Mouse (Mus musculus) heart, postnatal 10 days (tissue): Measurements from ENCODE around the gene Hoxb9. TPM values are rescaled to one million over a fixed set of nuclear protein-coding genes. Genes with fewer than 3 reads are reported as not detected.
A peak's percentile ranks its signal among the peaks of the same experiment; 100 is the strongest.

Experiments used
- DNase-seq, 2 experiments: peaks; one replicate each; pipeline ENCODE4 v3.0.0; 2021
- intact Hi-C: fragments of 180-260 bp; cut with DNase I; formaldehyde crosslinking; loops from one replicate; pipeline ENCODE4 v1.15.1; 2025
- total RNA-seq, 2 experiments: library from RNA; stranded (reverse); gene quantifications; 2 replicates each; pipeline ENCODE4 v1.2.3; 2021

The Hoxb9 gene
- total RNA-seq = not detected

GRCm38 (mm10) chr11:96270996-96271540 is at the start of gene Hoxb9:
Gene Hoxb9, plus strand, starts transcription at chr11:96271457.
- no peak for DNase-seq
- intact Hi-C loops = loop anchor here (10.0 kb wide), 1 partner anchor 266 kb away; the partner anchor contains the start of gene Igf2bp1

DNA sequence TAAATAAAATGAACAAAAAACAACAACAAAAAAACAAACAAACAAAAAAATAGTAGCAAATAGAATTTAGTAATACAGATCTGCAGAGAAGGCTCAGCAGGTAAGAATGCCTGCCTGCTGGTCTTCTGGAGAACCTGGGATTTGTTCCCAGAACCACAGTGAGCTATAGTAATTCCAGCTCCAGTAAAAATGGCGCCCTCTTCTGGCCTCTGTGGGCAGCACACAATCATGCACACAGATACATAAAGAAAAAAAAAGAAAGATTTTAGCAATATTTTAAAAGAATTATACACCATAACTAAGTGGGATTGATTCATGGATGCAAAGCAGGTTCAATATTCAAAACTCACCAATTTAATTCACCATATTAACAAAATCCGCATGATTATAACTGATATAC is 47.4 kb upstream of the Hoxb9 start:
- intact Hi-C loops = no loop called here
- no peak for DNase-seq

DNA sequence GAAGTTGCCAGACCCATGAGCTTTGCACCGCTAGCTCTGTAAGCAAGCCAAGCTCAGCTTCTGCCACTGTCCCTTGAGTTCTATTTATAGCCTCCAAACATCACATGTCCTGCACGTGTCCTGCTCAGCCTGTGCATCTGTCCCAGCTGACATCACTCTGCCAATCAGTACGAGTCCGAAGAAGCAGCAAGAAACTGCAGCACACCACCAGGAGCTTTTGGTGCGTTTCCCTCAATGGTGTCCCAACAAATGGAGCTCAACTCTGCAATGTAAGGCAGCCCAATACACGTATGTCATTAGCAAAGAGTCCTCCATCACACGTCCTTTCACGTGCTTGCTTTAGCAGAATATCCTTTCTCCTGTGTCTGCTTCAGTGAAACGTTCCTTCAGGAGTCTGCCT is 43.6 kb upstream of the Hoxb9 start:
- DNase-seq = no peak
- intact Hi-C loops = no loop called here

- DNase-seq = peak; percentile 52 to 74
- intact Hi-C loops = loop anchor here (1.0 kb wide), 1 partner anchor 90 kb away; no protein-coding TSS in a partner anchor
Measured at GRCm38 (mm10) chr11:96234906-96235305, 36.4 kb upstream of the Hoxb9 start.

DNA sequence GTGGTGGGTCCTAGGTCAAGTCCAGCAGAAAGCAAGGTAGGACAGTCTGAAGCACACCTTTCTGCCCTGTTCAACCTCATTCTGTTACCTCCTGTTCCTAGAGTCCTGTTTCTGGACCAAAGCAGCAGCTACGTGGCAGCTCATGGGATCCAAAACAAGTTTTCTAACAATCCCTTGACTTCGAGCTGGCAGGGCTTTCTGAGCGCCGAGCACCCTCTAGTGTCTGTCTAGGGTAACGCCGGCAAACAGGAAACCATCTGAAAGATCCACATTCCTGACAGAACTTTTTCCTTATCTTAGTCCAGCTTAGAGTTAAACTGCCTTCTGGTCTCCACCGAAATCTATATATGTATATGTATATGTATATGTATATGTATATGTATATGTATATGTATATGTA is 31.0 kb upstream of the Hoxb9 start:
- intact Hi-C loops = loop anchor here (1.0 to 2.0 kb wide), 2 partner anchors 95 to 147 kb away; no protein-coding TSS in a partner anchor
- DNase-seq = peak; percentile 39 to 69

DNA sequence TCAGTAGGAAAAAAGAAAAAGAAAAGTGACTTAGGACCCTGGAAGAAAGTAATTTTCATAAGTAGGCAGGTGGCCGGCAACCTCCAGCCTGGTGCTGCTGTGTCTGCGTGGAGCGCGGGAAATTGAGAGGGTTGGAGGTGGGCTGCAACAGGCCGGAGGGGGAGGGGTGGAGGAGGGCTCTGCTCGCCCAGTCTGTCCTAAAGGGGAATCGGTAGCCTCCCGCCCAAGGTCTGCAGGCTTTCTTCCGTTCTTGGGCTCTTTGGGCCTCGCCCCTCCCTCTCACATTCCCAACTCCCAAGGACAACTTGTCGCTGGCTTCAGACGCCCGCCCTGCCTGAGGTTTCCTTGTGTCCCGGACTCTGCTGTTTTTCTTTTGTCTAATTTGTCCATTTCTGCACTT is 20.4 kb upstream of the Hoxb9 start:
- DNase-seq = no peak
- intact Hi-C loops = no loop called here

- DNase-seq = no peak
Measured at GRCm38 (mm10) chr11:96251480-96252031, 19.7 kb upstream of the Hoxb9 start.

DNA sequence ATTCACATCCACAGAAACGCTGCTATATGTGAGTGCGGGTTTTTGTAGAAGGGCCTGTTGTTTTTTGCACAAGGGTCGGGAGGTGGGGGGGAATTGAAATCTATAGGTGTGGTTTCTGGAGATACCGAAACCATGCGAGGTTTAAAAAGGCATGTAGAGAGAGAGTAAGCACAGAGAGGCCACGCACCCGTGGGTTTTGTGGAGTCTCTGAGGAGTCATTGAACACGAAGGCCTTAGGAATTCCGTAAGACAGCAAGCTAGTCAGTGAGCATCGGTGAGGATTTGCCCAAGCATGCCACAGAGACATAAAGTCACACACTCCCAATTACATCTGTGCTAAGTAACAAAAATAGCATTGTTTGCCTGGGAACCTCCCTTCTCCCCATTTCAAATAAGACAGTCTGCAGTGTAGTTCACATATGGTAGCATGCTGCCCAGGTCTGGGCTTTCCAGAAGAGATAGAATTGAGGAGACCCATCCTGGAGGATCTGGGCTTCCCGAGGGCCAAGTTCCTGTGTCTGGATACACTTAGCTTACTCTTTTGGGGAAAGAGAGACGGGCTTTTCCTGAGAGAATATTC is 18.6 kb upstream of the Hoxb9 start:
- intact Hi-C loops = no loop called here
- DNase-seq = no peak

More at GRCm38 (mm10) chr11:96251480-96252031, 19.7 kb upstream of the Hoxb9 start:
- intact Hi-C loops = no loop called here

DNA sequence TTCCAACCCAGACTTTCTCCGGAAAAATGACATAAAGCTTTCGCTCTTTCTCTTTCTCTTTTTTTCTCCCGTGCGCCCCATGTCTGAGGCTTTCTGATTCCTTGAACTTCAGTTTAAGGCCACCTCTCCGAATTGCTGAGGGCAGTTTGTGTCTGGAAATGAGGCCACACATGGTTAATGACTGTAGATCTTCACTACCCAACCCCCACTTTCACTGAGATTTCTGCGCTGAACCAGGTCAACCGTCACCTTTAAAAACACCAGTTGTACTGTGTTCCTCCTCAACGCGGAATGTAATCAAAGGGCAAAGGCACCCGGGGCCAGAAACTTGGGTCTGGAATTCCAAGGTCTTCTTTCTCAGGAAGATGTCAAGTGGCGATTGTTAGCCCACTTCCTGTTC is 17.0 kb upstream of the Hoxb9 start:
- intact Hi-C loops = no loop called here
- no peak for DNase-seq

DNA sequence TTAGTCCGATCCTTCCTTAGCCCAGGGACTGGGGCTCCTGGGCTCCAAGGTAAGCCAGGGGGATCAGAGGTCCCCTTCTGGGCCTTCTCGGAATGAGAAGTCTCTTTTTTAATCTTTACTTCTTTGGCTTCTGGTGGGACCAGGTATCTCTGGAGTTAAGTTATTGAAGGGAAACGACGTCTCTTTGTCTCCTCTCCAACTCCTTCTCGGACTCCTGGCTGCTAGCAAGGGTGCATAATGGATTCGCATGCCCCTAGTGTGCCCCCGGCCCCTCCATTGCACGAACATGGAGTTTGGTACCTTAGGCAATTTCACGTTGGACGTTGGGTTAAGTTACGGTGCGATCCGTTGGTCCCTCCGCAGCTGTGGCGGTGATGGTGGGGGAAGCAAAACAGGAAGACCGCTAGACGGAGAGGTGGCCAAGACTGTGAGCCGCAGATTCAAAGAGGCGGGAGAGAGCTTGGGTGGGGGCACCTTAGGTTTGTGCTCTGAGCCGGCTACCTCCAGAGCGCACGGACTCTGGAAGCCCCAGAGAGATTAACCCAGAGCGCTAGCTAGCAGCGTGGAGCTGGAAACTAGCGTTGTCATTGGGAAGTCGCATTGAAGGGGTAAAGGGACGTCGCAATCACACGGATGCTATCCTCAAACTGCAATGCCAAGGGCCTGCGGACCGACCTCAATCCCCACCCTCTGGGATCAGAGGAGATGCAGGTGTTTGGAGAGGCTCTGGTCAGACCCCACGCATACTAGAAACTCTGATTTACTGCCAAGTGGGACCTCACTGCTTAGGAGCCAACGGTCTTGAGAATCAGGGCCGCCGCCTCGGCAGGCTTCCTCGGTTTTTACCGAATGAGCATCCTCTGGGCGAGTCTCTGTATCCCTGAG is 15.9 kb upstream of the Hoxb9 start:
- intact Hi-C loops = no loop called here
- DNase-seq = no peak

DNA sequence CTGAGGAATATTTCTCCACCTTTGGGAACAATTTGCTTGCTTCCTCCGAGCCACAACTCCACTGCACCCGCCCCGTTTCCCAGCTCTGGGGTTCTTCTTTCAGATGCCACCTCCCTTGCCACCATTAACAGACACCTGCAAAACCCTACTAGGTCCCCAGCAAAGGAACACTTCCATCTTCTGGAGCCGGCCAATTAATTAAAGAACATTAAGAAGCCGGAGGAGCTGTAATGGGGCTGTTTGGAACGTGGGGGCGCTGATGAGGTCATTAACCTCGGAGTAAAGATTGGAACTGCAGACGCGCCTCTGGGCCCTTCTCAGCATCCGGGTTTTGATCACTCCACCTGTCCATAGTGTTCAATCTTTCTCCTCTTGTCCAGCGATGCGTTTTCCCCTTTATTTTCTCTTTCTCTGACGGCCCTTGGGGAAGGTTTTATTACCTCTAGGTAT is 15.2 kb upstream of the Hoxb9 start:
- intact Hi-C loops = no loop called here
- DNase-seq = no peak

DNA sequence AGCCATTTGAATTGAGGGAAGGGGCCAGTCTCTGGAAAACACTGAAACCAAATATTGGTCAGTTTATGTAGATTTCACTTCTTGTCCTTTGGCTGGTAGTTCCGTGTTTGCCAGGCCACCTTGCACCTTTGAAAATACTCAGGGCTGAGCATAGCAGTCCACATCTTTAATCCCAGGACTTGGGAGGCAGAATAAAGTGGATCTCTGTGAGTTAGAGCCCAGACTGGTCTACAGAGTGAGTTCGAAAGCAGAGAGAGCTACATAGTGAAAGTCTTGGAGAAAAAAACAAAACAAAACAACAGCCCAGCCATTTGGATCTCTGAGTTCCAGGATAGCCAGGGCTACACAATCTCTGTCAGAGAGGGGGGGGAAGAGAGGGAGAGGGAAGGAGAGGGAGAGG is 14.1 kb upstream of the Hoxb9 start:
- no peak for DNase-seq
- intact Hi-C loops = no loop called here

DNA sequence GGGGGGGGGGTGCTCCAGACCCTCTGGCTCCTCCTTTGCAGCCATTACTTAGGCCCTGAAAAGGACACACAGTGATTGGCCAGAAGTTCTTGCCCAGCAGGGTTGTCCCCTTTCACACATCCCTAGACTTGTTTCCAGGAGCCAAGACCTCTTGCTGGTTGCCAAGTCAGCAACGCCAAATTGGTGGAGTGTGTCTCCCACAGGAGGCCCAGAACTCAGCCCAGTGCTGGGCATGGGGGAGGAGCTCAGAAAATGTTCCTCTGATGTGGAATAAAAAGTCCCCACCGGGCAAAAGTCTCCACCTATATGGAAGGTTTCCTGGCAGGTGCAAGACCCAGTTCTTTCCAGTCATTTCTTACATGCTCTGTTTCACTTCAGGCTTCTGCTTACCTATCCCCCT is 12.2 kb upstream of the Hoxb9 start:
- DNase-seq = no peak

GRCm38 (mm10) chr11:96259511-96259910 is 11.7 kb upstream of the Hoxb9 start:
- DNase-seq = no peak
- intact Hi-C loops = no loop called here

More for the DNA sequence above, 12.2 kb upstream of the Hoxb9 start:
- intact Hi-C loops = no loop called here

DNA sequence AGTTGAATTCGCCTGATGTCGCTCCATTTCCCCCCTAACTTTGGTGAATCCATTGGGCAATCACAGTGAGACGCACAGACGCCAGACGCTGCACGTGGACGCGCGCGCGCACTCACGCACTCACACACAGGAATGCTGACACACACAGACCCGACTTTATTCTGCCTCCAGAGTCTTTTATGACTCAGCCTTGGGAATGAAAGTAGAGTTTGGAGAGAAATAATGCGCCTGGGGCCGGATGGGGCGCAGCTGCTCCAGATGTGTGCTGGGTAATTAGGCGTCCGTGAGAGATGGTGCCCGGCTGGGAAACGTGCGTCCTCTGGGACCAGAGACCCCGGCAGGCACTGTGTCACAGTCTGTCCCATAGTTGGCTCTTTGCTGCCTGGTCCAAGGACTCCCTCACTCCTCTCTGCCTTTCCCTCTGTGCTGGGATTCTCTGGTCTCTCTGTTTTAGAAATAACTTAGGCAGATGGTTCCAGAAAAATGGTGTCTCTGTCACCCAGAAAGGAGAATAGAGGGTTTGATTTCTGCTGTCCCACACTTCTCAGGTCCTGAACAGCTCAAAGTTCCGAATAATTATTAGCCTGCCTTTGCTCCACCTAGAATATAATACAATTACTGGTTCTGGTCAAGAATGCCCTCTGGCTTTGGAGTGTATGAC is 10.8 kb upstream of the Hoxb9 start:
- intact Hi-C loops = no loop called here
- no peak for DNase-seq

DNA sequence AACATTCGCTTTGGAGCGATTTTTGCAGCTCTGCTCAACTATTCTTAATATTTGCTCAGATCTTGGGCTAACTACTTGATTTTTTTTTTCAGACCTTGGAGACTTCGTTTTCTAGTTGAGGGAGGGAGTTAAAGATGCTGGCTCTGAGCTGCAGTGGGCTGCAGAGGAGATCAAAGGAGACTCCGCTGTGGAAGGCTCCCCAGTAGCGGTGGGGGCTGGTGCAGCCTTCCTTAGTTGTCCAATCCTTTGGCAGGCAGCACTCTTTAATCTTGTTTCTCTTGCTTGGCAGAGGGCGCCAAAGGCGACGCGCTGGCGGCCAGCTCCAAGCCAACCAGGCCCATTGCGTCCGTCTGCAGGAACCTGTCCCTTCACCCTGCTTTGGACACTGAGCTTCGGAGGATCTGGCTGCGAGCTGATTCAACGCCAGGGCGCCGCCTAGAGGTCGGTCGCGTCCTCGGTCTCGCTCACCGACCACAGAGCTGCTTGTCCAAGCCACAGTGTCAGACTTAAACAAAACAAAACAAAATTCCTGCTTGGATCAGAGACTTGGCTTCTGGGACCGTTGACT is 9.8 kb upstream of the Hoxb9 start:
- intact Hi-C loops = no loop called here
- DNase-seq = peak; percentile 63 to 81

DNA sequence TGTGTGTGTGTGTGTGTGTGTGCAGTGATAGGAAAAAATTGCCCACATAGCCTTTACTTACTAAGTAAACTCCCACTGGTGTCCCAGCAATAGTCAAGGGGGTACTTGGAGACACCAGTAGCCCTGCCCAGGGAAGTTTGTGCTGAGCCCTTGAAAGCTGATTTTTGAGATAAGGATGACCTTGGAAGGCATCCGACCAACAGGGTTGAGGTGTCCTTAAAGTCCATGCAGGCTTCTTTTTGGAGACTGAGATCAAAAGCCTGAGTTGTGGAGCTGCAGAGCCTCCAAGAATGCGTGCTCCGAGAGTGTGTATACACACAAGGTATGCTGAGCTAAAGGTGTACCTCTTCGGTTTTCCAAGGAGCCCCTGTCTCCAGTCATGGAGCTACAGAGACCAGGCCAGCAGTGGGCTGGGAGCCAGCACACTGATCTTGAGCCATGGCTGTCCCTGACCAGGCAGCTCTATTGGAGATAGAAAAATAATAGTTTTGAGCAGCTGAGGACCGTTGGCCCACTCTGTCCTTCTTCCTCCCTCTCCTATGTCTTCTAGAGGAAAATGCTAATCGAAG is 8.9 kb upstream of the Hoxb9 start:
- intact Hi-C loops = no loop called here
- no peak for DNase-seq

DNA sequence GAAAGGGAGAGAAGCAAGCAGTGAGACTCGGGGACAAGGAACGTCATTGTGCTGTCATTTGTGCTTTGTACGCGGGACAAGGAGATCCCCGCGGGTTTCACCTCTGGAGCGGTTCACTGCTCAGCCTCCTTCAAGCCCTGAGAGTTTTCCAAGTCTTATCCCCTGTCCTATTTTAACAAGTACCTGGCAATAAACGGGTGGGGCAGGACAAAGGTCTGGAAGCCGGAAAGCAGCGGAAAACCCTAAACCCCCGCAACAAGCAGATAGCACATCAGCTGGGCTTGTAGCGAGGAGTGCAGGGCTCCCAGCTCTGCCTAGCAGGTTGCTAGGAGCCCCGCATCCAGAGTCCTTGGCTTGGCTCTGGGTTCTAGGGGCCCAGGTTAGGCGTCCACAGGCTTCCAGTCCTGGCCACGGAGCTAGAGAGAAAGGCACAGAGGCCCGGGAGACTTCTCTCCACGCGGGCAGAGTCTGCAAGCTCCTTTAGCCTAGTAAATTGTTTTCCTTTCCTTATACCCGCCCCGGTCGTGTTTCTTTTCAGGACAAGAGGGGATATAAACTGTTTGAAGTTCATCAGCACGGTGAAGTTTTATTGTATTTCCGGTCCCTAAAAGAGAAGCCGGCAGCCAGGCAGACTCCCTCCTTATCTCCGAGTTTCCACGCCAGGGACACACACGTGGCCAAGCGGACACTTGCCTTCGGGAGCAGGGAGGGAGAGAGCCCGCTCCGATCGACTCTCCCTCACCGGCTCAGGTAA is 7.4 kb upstream of the Hoxb9 start:
- no peak for DNase-seq
- intact Hi-C loops = no loop called here

DNA sequence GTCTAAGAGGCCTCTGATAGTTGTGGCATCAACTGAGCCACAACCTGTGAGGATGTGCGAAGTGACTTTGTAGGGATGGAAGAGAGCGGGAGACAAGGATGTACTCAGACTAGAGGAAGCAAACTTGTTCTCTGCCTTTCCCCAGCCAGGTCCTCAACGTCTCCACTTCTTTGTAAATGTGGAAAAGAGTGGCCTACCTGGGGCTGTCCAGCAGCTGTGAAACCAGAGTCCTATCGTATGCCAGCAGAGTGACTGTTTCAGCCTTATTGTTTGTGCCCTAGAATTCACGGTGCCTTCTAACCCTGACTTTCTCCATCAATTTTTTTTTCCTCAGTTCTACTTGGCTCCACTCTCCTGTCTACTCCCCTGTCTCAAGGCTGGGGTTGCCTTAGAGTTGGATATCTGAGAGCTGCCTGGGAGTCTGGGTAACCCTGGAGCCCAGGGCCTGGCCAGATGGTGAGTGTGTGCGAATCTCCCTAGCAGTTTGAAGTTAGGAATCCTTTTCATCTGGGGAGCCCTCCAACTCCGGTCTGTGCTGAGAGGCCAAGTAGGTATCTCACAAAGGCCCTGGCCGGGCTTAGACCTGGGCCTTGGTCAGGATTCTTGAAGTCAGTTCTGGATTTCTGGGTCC is 6.8 kb upstream of the Hoxb9 start:
- DNase-seq = no peak
- intact Hi-C loops = no loop called here
